Mouse (Mus musculus) liver, adult 10 weeks (tissue): ENCODE measurements around the gene Lce3b. TPM values are rescaled to one million over a fixed set of nuclear protein-coding genes. Genes with fewer than 3 reads are reported as not detected.

Experiments used
- polyA plus RNA-seq: library from polyadenylated mRNA; stranded (reverse); fragments of 350-450 nt; fragmentation: Illumina TruSeq; extraction: RNeasy Lipid Tissue Mini Kit (QIAGEN cat#74804); gene quantifications from one replicate; pipeline ENCODE4 v1.2.3, GENCODE M21; 2014; ENCODE audit warnings: low read depth, low replicate concordance

Lce3b gene
- not detected for polyA plus RNA-seq

GRCm38 (mm10) chr3:92932679-92933078, at the start of gene Lce3b:
Gene Lce3b (plus strand): TSS chr3:92932979.

GRCm38 (mm10) chr3:92926130-92926529, 6.6 kb upstream of the Lce3b start, which contains the start of gene Lce3a:
Gene Lce3a (minus strand): TSS chr3:92926230.

GRCm38 (mm10) chr3:92944186-92944585, 11.4 kb downstream of the Lce3b start, which contains the start of gene Lce3c:
Gene Lce3c (plus strand): TSS chr3:92944486.

GRCm38 (mm10) chr3:92957090-92957489, 24.3 kb downstream of the Lce3b start, which contains the start of gene Lce3d:
Gene Lce3d (plus strand): TSS chr3:92957390.

GRCm38 (mm10) chr3:92966761-92967160, 34.0 kb downstream of the Lce3b start, which contains the start of gene Lce3e:
Gene Lce3e (plus strand): TSS chr3:92967061.

Other genes with a start within 250 kb of the Lce3b start
- not detected for gene Lce1d, start 245.8 kb upstream of the Lce3b start, polyA plus RNA-seq
- not detected for gene Lce1e, start 223.9 kb upstream of the Lce3b start, polyA plus RNA-seq
- not detected for gene Lce1f, start 212.6 kb upstream of the Lce3b start, polyA plus RNA-seq
- gene Gm38119, start 193.9 kb upstream of the Lce3b start, polyA plus RNA-seq: not detected
- gene Lce1g, start 180.6 kb upstream of the Lce3b start, polyA plus RNA-seq: not detected
- gene Lce1h, start 167.9 kb upstream of the Lce3b start, polyA plus RNA-seq: not detected
- not detected for gene Lce1i, start 154.1 kb upstream of the Lce3b start, polyA plus RNA-seq
- gene Lce1j, start 142.5 kb upstream of the Lce3b start, polyA plus RNA-seq: not detected
- not detected for gene Lce1k, start 125.1 kb upstream of the Lce3b start, polyA plus RNA-seq
- not detected for gene Kprp, start 105.7 kb upstream of the Lce3b start, polyA plus RNA-seq
- not detected for gene Lce1l, start 81.7 kb upstream of the Lce3b start, polyA plus RNA-seq
- not detected for gene 2310050C09Rik, start 62.8 kb upstream of the Lce3b start, polyA plus RNA-seq
- not detected for gene Lce3a, start 6.7 kb upstream of the Lce3b start, polyA plus RNA-seq
- not detected for gene Lce3c, start 11.5 kb downstream of the Lce3b start, polyA plus RNA-seq
- gene Lce3d, start 24.4 kb downstream of the Lce3b start, polyA plus RNA-seq: not detected
- gene Lce3e, start 34.1 kb downstream of the Lce3b start, polyA plus RNA-seq: not detected
- gene Lce3f, start 59.2 kb downstream of the Lce3b start, polyA plus RNA-seq: not detected
- not detected for gene Crct1, start 82.7 kb downstream of the Lce3b start, polyA plus RNA-seq
- gene Lce1m, start 86.1 kb downstream of the Lce3b start, polyA plus RNA-seq: not detected
- not detected for gene Gm4858, start 135.8 kb downstream of the Lce3b start, polyA plus RNA-seq
- gene Crnn, start 211.8 kb downstream of the Lce3b start, polyA plus RNA-seq: not detected